ENCODE assay signal across 18 mouse cellular contexts in the genomic region with DNA sequence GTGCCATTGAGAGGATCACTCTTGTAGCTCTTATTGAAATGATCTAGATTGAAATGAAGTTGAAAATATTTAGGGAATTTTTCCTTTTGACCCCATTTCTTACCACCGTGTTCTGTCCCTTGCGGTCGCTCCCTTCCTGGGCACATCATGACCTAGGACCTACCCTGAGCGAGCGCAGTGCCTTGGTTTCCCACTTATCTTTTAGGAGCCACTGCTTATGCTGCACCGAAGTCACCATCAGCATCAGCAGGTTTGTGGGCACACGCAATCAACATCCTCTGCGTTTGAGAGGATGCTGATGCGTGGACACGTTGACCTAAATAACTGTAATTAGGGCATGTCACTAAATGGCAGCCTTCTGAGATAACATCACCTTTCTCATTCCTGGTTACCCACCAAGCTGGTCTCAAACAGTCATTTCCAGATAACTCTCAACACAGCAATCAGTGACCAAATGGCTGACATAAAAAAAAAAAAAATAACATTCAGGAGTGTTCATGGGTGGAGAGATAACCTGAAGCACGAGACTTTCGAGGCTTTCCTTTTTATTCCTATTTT. TPM values are rescaled to one million over a fixed set of nuclear protein-coding genes. Genes with fewer than 3 reads are reported as not detected.
"Had no signal": no experiment of that assay in that cellular context is flagged by ENCODE, and none has a peak within 500 bp of the region (broad histone marks: within the 10 kb centered on the region; RNA-seq: fewer than 3 reads in every experiment).

No protein-coding gene starts in this region.

- H3K9me3 ChIP-seq: kidney, embryonic 15.5 days; liver, embryonic 12.5 days; liver, embryonic 15.5 days; lung, embryonic 15.5 days; megakaryocyte, embryonic 14.5 days; midbrain, embryonic 10.5 days; midbrain, embryonic 13.5 days; neural tube, embryonic 13.5 days; stomach, embryonic 15.5 days had no signal

- H3K4me2 ChIP-seq: kidney, embryonic 15.5 days; liver, embryonic 12.5 days; liver, embryonic 15.5 days; lung, embryonic 15.5 days; midbrain, embryonic 13.5 days; neural tube, embryonic 13.5 days; stomach, embryonic 15.5 days had no signal

- H3K27me3 ChIP-seq: liver, embryonic 12.5 days; lung, embryonic 15.5 days; midbrain, embryonic 13.5 days; neural tube, embryonic 13.5 days; stomach, embryonic 15.5 days had no signal

- H3K27ac ChIP-seq: kidney, embryonic 15.5 days; liver, embryonic 12.5 days; liver, embryonic 15.5 days; lung, embryonic 15.5 days; midbrain, embryonic 10.5 days; midbrain, embryonic 13.5 days; neural tube, embryonic 13.5 days; stomach, embryonic 15.5 days had no signal

- H3K4me3 ChIP-seq: kidney, embryonic 15.5 days; liver, embryonic 12.5 days; liver, embryonic 15.5 days; lung, embryonic 15.5 days; megakaryocyte, embryonic 14.5 days; midbrain, embryonic 10.5 days; midbrain, embryonic 13.5 days; myocyte; neural tube, embryonic 13.5 days; stomach, embryonic 15.5 days had no signal

- H3K9ac ChIP-seq: kidney, embryonic 15.5 days; liver, embryonic 12.5 days; liver, embryonic 15.5 days; lung, embryonic 15.5 days; midbrain, embryonic 13.5 days; neural tube, embryonic 13.5 days; stomach, embryonic 15.5 days had no signal

- H3K36me3 ChIP-seq: kidney, embryonic 15.5 days; liver, embryonic 12.5 days; liver, embryonic 15.5 days; lung, embryonic 15.5 days; midbrain, embryonic 10.5 days; midbrain, embryonic 13.5 days; neural tube, embryonic 13.5 days; stomach, embryonic 15.5 days had no signal

- ATAC-seq: intestine, postnatal 0 days; liver, embryonic 12.5 days; midbrain, embryonic 13.5 days; midbrain, embryonic 16.5 days had no signal

- DNase-seq: kidney, postnatal 10 days; lung, adult 18-20 months; lung, postnatal 10 days; lung, postnatal 36 days; retina, postnatal 1 day; right cerebral cortex, postnatal 25 days had no signal

- H3K4me1 ChIP-seq: liver, embryonic 12.5 days; liver, embryonic 15.5 days; lung, embryonic 15.5 days; megakaryocyte, embryonic 14.5 days; midbrain, embryonic 10.5 days; midbrain, embryonic 13.5 days; neural tube, embryonic 13.5 days; stomach, embryonic 15.5 days had no signal

RNA-seq across cellular contexts. Expression of gene Grb7, which starts 33.8 kb away (rescaled TPM):
- polyA plus RNA-seq: myocyte had no signal
